Mouse (Mus musculus) heart, embryonic 12.5 days (tissue): Measurements from ENCODE around the gene Anxa1. TPM values are rescaled to one million over a fixed set of nuclear protein-coding genes. Genes with fewer than 3 reads are reported as not detected.

Experiments used
- polyA plus RNA-seq: library from polyadenylated mRNA; unstranded; fragments of >200 nt; fragmentation: Nextera tagmentation; extraction: Ambion mirVana; gene quantifications from 2 replicates; pipeline ENCODE4 v1.2.1, GENCODE M21; 2016

Gene Anxa1
- polyA plus RNA-seq, 1 experiment from 2014 or later = 15.8 TPM

Other genes with a start within 250 kb of the Anxa1 start
- 2.2 and 2.3 TPM in 2 replicates for gene Aldh1a1, start 101.8 kb upstream of the Anxa1 start, polyA plus RNA-seq